Mouse (Mus musculus) Patski (cell line): ENCODE measurements at regions not wholly inside any gene's neighbourhood (a gene's known extent, or its start where the extent isn't known, plus 50 kb on each side); places are given as distances from the start of the nearest gene placed in this dataset.

Experiments
- ATAC-seq: fragments of 100-300 bp; one replicate; pipeline ENCODE4 v1.8.0; 2021
- CTCF ChIA-PET: fragments of 350-600 bp; sonication (Branson Sonifier 250); formaldehyde crosslinking; loops from one replicate; lab custom pipeline; 2022; ENCODE audit warnings: inconsistent platforms; lab: Charles Lee
- POLR2A ChIA-PET: fragments of 350-600 bp; sonication (Branson Sonifier 250); formaldehyde crosslinking; loops from one replicate; lab custom pipeline; 2022; ENCODE audit warnings: antibody characterized with exemption, inconsistent platforms; lab: Charles Lee
- DNase-seq: peaks from one replicate; pipeline ENCODE4 v3.0.0-alpha.2; 2011; ENCODE audit warnings: low read depth, low spot score
- H3K27me3 ChIP-seq: fragments of 371-371 bp; one replicate; pipeline ENCODE4 v1.5.1; 2021
- CTCF ChIP-seq: fragments of 100-300 bp; IDR thresholded peaks from one replicate; pipeline ENCODE4 v1.5.1; 2021
- in situ Hi-C: fragments of 300-500 bp; cut with MboI; formaldehyde crosslinking; loops from 3 replicates; pipeline ENCODE4 v1.11.1; 2018; ENCODE audit warnings: low pct_unique_long_range_greater_than_20kb, mixed read lengths

DNA sequence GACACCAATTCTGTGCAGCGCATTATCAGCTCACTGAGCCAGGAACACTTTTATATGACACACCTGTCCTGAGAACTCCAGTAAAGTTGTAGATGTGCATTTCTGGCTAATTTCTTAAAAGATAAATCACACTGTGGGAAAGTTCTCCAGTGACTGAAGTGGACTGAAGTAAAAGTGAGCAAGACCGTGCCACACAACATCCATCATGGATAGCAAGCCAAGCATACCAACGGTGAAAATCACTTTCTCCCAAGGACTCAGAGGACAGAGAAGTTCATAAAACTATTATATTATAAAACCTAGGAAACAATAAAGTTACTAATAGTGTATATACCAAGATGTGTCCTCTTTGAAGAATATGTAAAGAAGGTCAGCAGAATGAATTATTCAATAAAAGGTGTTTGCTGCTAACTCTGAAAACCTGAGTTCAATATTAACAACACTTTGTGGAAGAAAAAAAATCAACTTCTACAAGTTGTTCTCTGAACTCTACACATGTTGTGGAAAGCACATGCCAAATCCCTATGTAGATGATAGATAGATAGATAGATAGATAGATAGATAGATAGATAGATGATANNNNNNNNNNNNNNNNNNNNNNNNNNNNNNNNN is 298.2 kb upstream of the Igbp1b start:
- in situ Hi-C loops, result no loop called here
- DNase-seq (no peak), ATAC-seq (no peak)
- TF ChIP-seq CTCF, result no peak
- CTCF ChIA-PET, result no interaction called here
- no peaks in the 10 kb centered on the region for H3K27me3 ChIP-seq
- POLR2A ChIA-PET, result no interaction called here

DNA sequence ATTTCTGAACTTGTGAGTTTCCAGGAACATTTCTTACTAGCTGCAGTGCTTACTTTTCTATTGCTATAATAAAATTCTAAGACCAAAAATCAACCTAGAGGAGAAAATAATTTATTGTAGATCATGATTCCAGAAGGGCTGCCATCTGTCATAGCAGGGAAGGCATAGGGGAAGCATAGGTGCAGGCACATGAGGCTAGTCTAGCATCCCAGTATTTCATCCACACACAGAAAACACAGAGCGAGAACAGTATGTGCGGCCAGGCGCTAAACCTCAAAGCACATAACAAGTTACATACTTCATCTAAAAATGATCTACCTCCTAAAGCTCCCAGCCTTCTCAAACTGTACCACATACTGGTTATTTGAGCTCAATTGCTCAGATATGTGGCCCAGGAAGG is 292.5 kb upstream of the Igbp1b start:
- CTCF ChIA-PET, result no interaction called here

DNA sequence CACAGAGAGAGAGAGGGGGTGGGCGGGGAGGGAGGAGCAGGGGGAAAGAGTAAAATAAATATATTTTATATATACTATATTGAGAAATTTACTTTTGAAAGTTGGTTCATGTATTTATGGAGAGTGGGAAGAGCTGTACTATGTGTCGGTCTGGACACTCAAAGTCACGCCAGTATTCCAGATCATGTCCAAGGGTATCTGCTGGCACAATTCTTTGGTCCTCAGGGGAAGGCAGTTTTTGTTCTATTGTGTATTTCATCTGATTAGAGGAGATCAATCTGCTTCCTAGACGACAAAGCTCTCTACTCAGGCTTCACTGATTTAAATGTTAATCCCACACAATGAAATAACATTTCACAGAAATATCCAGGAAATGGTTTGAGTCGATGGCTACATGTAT is 288.3 kb upstream of the Igbp1b start:
- CTCF ChIA-PET, result interaction anchor here (1.6 kb wide), 1 partner anchor 481 kb away, joined by 3 read pairs; no protein-coding TSS in a partner anchor
- TF ChIP-seq CTCF, result no peak
- DNase-seq, result no peak
- POLR2A ChIA-PET, result no interaction called here
- in situ Hi-C loops, result no loop called here
- ATAC-seq, result no peak
- H3K27me3 ChIP-seq, result no peaks in the 10 kb centered on the region

More for the DNA sequence above, 292.5 kb upstream of the Igbp1b start:
- no peak for ATAC-seq
- in situ Hi-C loops, result no loop called here
- DNase-seq, result no peak
- TF ChIP-seq CTCF, result no peak
- no peaks in the 10 kb centered on the region for H3K27me3 ChIP-seq
- POLR2A ChIA-PET, result no interaction called here

DNA sequence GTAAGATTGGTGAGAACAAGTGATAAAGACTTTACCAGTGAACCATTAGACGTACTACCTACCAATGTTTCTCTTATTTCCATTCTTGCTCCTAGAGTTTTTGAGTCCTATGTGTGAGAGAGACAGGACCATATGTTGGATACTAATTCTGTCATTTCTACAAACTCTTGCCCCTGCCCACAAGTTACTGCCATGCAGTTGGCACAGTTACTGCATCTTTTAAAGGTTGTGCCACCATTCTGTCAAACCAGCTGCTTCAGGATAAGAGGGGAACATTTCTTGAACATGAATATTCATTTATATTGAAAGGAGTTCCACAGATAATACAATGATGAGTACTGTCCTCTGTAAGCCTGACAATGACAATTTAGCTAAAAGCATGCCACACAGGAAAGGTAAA is 287.1 kb upstream of the Igbp1b start:
- in situ Hi-C loops, result no loop called here
- no peak for DNase-seq
- no peak for TF ChIP-seq CTCF
- ChIA-PET POLR2A (no interaction called here), CTCF (no interaction called here)
- no peaks in the 10 kb centered on the region for H3K27me3 ChIP-seq
- no peak for ATAC-seq

DNA sequence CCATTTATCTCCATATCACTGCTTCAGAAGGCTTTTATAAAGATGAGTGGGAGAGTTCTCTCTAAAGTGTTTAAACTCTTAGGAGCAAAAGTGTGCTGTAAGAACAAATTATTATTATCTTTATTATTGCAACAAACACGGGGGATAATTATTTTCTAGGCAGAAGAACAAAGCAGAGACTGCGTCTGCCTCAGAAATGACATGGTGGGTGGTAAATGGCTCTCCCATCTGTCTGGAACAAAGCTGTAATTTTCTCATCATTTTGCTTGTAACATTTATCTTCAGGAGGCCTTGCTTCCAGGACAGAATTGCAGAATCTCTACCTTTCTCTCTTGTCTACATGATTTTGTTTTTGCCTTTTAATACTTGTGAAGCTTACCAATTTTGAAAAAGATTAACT is 261.8 kb upstream of the Igbp1b start:
- in situ Hi-C loops, result no loop called here
- ATAC-seq, result no peak
- TF ChIP-seq CTCF, result no peak
- DNase-seq, result no peak
- ChIA-PET CTCF (no interaction called here), POLR2A (no interaction called here)
- H3K27me3 ChIP-seq, result no peaks in the 10 kb centered on the region

DNA sequence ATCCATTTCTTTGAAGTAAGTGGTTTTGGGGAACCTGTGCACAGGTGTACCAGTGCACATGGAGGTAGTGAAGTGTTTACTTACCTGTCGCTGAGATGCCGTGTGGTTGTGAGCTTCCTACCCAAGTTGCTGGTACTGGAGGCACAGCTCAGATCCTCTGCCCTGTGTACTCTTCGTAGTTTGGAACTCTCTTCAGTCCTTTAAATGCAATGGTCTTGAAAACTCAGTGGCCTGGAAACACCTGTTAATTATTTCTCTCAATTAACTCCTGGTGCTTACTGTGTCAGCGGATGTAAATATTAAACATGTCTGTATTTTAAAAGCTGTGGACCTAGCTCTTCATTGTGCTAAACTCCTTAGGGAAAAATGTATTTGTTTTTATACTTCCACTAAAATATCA is 261.2 kb upstream of the Igbp1b start:
- ChIA-PET POLR2A (no interaction called here), CTCF (no interaction called here)
- TF ChIP-seq CTCF, result no peak
- DNase-seq, result no peak
- in situ Hi-C loops, result no loop called here
- ATAC-seq, result no peak
- H3K27me3 ChIP-seq, result no peaks in the 10 kb centered on the region

DNA sequence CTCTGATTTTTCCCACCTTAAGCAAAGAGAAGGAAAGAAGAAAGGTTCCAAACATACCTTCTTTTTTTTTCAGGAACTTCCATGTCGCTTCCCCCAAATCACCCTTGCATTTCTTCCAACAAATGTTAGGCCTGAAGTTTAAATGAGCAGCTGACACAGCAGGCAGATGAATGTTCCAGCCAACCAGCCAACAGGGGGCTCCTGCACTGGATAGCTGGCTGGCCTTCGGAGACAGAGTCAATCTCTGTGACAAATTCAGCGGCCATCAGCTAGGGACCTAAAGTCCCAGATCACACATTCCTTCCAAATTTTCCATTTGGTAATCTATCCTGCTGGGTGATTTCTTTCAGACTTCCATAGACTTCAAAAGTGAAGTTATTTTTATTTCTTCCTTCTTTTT is 256.6 kb upstream of the Igbp1b start:
- no peak for ATAC-seq
- no peak for DNase-seq
- no peaks in the 10 kb centered on the region for H3K27me3 ChIP-seq
- ChIA-PET POLR2A (no interaction called here), CTCF (no interaction called here)
- TF ChIP-seq CTCF, result no peak
- in situ Hi-C loops, result no loop called here

DNA sequence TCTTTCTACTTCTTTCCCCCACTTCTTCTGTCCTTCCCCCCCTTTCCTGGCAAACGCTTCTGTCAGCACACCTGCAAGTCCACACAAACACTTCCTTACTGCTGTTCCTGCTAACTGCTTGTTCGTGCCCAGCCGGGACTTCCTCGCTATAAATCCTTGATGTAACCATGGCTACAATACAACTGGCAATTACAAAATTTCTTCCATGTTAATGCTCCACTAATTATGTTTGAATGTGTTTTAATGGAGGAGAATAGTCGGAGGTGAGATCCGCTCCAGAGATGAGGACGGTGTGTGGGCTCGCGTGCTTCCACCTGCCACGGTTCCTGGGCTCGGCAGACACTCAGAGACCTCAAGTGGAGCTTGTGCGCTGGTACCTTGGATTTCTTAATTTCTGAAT is 215.3 kb upstream of the Igbp1b start:
- DNase-seq (no peak), ATAC-seq (no peak)
- POLR2A ChIA-PET, result no interaction called here
- CTCF ChIA-PET, result no interaction called here
- TF ChIP-seq CTCF, result no peak
- in situ Hi-C loops, result no loop called here
- no peaks in the 10 kb centered on the region for H3K27me3 ChIP-seq

DNA sequence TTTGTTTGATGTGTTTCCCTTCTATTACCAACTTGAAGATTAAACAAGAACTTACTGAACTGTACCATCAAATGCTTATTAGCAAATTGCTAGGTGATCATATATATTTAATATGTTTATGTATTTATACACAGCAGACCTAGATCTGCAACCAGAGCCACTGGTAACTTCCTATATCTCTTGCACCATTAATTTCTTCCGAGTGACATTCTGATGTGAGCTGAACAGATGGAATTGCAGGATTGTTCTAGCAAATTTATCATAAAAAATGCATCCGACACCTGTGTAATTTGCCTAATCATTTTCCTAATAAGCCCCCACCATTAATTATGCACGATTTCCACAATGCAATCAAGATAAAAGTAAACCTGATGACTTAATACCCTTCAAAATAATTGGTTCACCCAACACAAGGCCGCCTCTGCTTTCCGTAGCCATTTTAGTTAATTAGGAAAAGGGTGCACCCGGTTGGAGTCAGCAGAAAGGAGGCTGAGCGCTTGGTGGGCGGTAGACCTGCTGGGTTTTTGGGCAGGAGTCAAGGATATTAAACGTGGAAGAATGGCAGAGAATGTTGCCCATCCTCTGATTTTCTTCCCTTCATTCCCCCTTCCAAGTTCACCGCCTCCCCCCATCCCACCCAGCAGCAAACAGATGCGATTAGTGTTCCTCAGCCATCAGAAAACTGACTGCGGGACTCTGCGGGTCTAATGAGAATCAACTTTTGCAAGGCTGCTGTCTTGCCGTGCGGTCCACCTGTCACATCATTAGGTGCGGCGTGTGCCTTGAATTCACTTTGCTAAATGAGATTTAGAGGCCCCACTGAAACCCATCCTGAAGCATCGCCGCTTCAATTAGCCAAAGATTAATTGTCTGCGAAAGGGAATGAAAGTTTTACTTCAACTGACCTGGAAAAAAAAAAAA is 214.4 kb upstream of the Igbp1b start:
- in situ Hi-C loops, result no loop called here
- POLR2A ChIA-PET, result no interaction called here
- ATAC-seq (no peak), DNase-seq (no peak)
- TF ChIP-seq CTCF, result no peak
- CTCF ChIA-PET, result no interaction called here
- no peaks in the 10 kb centered on the region for H3K27me3 ChIP-seq

DNA sequence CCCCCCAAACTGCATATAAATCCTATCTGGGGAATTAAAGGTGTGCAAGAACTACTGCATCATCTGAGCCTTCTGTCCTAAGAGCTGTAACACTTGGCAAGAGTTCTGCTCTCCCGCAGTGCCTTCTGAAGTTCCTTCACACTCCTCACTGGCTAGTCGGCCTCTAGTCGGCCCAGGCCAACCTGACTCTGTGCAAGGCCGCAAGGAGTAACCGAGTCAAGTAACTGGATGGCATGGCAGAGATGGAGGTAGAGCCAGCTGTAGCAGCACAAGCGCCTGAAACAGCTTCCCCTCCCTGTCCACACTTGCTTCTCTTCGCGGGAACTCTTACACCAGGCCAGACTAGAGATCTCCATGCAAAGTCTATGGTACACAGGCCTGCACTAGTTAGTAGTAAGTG is 179.7 kb upstream of the Igbp1b start:
- no peak for DNase-seq
- TF ChIP-seq CTCF, result no peak
- in situ Hi-C loops, result no loop called here
- no peaks in the 10 kb centered on the region for H3K27me3 ChIP-seq
- no peak for ATAC-seq
- POLR2A ChIA-PET, result no interaction called here
- CTCF ChIA-PET, result interaction anchor here (0.6 kb wide), 1 partner anchor 710 kb away, joined by 3 read pairs; no protein-coding TSS in a partner anchor

DNA sequence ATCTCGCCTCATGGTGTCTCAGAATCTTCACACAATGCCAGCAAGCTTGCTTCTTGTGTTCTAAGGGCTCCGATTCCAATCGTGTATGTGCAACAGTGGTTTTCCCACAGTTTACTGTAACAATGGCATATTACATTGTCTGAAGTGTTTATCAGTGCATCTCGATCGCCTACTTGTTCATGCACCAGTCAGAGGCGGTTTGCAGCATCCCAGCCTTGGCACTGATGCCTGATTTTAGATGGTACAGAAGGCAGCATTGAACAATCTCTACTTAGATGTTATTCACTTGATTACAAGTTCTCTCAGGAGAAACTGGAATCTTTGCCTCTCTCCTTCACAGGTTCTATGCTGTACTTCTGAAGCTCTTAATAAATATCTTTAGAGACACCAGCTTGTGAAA is 176.5 kb upstream of the Igbp1b start:
- ChIA-PET POLR2A (no interaction called here), CTCF (no interaction called here)
- H3K27me3 ChIP-seq, result no peaks in the 10 kb centered on the region
- in situ Hi-C loops, result no loop called here
- ATAC-seq (no peak), DNase-seq (no peak)
- no peak for TF ChIP-seq CTCF
